Mouse (Mus musculus) yolk sac, embryonic 10.5 days (tissue): ENCODE results near the gene Cdiptos.

ENCODE experiments used
- DNase-seq: peaks from one replicate; pipeline ENCODE4 v3.0.0-alpha.2; 2017; ENCODE audit warnings: low spot score

The Cdiptos gene

DNA sequence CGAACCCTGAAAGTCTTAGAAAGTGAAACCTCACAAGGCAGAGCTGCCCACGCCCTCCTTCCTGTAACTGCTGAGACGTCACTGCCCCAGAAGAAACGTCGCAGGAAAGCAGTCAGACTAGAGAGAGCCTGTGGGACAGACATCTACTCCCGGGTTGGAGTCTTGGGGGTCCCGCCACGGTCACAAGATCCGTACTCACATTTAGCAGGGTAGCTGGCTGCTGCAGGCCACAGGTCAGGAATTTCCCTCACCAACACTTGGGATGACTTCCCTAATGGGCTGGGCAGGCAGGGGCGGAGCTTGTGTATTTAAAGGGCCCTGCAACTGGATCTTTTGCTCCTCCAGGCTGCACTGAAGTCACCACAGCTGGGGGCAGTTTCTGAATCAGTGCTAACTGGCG lies 38.4 kb upstream of the Cdiptos start, which contains the start of gene Mvp:
Gene Mvp, minus strand, starts transcription at position 302 of the 400 bp plus-strand sequence.
- peak; percentile 80 for DNase-seq

DNA sequence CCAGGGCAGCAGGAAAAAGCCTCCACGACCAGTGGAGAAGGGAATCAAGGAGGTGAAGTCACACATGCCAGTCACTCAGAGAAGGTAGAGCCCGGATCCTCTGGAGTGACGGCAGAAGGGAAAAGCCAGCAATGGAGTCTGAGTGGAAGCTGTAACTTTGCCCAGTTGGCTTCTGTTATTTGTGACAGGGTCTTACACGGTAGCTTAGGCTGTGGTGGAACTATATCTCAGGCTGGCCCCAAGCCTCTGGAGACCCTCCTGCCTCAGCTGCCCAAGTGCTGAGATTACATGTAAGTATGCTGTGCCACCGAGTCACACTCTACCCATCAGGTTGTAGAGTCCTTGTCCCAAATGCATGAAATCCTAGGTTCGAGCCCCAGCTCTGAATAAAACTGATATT lies 37.5 kb upstream of the Cdiptos start:
- DNase-seq = no peak

DNA sequence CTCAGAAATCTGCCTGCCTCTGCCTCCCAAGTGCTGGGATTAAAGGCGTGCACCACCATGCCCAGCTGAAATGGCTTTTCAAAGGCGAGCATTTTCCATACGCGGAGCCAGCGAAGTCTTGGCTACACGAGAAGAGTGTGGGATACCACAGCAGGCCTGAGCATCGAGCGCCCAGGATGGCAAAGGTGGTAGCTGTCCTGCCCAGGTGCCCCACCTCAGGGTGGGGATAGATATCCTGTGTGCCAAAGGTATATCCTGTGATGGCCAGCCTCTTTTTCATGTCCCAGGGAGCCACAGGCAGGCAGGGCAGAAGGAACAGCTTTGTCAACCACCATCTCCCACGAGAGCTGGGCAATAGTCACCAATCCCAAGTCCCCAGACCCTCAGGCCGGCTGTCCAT lies 36.9 kb upstream of the Cdiptos start:
- DNase-seq = no peak

DNA sequence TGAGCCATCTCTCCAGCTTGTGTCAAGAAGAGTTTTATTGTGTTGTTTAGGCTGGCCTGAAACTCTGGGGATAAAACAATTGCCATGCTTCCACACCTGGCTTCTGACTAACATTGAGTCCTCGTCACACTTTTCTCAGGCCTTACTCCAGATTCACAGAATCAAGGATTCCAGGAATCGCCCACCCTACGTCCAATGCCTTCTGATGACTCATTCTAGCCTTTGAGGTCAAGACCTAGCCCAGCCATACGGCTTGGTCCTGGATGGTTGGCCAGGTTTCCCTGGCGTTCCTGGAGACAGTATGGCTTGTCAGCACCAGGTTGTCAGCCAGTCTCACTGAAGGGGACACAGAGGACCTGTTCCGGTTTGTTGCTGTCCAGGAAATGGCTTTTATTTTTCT lies 36.5 kb upstream of the Cdiptos start:
- peak; percentile 61 for DNase-seq

DNA sequence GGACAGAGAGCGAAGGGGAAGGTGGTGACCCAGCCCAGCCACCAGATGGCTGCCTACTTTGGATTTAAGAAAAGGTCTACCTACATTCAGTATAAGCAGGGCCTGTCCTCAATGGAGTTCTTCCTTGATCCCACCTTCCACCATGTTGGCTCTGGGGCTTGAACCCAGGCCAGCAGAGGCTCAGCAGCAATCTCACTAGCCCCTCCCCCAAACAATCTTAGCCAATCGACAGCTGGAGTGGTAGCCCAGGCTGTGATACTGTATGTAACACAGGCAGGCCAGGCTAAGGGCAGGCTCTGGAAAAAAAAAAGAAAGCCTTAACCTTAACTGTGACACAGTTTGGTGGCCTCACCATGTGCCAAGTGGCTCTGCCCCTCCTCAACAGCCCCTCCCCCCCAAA lies 35.8 kb upstream of the Cdiptos start:
- DNase-seq = no peak

DNA sequence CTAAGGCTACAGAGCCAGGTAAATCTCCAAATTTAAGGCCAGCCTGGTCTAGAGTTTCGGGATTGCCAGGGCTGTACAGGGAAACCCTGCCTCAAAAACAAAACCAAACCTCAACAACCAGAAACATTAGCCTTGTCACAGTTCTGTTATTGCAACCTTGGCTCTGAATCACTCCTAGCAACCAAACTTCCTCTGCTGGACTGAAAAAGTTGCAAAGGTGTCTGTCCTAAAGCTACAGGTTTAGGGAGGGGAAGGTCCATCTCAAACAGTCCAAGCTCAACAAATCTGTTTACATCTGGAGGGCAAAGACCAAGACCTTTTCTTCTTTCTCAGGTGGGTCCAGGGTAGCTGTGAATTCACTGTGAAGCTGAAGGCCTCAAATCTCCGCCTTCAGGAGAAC lies 35.2 kb upstream of the Cdiptos start:
- peak; percentile 62 for DNase-seq

DNA sequence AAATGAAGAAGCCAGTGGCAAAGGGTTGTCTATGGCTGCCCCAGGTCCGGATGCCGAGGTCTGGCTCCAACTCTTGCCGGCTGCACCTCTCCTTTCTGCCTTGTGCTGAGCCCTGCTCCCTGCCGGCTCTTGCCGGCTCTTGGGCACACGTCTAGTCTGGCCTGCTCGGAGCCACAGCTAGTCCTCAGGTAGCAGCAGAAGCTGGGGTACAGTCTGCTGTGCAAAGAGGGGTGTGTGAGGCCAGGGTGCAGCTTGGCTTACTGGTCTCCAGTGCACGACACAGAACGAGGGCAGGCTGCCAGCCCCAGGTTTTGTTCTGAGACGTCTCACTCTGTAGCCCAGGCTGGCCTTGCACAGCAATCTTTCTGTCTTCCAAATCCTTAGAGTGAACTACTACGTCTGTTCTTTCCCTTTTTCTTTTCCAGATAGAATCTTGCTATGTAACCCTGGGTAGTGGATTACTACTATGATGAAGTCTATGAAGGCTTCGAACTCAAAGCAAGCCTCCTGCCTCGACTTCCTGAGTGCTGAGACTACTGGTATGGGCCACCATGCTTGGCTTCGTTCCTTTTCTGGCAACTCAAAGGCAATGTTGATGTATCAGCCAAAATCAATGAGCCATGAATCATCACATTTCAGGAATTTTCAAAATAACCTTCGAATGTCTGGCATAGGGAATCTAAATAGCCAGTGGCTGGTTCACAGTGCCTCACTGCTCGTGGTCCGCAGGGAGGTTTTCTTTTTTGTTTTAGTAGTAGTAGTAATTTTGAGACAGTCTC lies 33.6 kb upstream of the Cdiptos start:
- DNase-seq = no peak

DNA sequence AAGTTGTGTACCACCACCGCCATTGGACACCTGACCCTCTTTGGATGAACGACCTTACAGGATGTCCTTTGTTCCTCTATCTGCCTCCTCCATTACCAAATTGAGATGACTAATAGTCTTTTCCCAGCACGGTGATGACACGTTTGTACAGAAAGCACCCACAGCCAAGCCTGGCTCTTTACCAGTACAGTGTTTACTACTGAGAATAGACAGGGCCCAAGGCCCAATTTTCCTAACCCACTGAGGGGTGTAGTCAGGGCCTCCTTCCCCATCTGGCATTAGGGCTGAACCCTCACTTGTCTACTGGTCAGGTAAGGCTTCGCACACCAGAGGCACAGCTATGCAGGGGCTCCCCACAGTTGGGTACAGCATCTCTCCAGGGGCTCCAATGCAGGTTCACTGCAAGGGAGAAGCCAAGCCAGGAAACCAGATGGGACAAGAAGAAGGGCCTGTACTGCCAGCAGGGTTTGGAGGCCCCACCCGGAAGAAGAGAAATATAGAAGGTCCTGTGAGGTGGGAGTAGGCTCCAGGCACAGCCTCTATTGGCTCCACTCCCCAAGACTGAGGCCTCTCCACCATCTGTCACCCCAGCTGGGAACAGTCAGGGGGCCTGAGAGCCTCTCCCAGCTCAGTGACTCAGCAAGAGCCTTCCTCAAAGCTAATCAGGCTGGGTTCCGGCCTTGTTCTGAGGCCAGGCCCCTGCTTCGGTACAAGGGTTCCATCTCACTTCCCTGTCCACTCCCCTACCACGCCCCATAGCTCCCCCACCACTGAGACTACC lies 32.5 kb upstream of the Cdiptos start:
- DNase-seq = peak; percentile 51

DNA sequence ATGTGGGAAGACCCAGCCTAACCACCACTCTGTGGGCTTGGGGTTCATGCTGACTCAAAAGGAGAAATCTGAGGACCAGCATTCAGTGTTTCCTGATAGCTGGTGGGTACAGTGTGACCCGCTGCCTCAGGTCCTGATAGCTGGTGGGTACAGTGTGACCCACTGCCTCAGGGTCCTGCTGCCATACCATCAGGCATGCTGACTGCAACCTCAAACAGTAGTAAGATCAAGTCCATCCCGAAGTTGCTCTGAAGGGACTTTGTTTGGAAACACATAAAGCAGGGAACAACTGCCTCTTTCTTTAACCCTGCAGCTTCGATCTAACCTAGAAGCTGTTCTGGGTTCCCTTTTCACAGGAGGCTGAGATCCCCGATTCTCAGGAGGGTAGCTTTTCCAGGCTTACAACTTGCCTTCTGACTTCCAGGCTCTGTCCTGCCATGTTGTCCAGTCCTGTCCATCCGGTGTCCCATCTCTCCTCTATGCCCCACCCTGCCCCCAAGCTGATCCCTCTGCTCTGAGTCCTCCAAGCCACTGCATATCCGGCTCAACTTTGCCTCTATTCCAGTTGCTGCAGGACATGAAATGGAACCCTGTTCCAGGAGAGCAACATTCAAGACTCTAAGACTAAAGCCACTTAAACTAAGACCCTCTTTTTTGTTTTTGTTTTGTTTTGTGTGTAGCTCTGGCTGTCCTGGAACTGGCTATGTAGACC lies 31.6 kb upstream of the Cdiptos start:
- DNase-seq = no peak

DNA sequence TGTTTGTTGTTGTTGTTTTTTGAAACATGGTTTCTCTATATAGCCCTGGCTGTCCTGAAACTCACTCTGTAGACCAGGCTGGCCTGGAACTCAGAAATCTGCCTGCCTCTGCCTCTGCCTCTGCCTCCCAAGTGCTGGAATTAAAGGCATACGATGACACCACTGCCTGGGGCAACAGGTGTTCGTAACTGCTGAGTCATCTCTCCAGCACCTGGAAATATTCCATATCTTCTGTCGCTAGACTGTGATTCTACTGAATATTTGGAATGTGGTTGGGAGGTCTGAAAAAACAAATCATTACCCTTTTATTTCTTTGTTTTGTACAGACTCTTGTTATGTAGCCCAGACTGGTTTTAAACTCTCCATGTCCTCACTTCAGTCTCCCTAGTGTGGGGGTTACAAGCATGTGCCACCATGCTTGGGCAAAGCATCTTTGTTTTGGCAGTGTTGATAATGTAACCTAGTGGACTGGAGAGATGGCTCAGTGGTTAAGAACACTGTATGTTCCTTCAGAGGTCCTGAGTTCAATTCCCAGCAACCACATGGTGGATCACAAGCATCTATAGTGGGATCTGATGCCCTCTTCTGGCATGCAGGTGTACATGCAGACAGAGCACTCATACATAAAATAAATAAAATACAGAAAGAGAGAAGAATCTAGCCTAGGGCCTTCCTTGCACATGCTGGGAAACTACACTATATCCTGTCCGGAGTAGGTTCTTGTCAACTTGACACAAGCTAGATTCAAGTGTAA lies 28.4 kb upstream of the Cdiptos start:
- no peak for DNase-seq

DNA sequence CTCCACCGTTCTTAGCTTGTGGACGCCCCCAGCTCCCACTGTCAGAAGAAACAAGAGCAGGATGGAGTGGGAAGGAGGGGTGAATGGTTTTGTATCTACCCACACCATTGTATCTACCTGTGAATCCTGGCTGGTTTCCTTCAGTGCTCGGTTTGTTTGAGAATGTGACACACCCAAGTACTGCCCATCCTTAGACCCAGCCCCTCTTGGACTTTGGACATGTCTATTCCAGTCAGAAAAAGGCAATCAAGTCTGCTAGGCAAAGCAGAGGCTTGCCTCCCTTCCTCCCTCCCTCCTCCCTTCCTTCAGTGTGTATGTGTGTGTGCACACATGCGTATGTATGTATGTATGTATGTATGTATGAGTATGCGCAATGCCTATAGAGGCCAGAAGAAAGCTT lies 27.7 kb upstream of the Cdiptos start:
- DNase-seq = peak; percentile 75

DNA sequence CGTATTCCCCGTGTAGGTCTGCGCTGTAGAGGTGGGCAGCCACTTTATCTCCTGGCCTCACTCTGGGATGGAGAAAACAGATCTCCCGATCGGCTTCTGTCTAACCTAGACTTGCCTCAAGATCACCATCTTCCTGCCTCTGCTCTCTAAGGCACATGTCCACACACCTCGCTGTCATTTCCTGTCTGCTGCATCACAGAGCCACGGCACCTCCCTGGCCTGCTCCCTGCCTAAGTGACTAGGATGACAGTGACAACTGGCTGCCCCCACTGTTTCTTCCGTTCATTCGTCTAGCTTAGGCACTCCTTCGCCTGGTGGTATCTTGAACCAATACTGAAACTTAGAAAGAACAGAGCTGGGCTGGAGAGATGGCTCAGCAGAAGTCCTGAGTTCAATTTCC lies 23.7 kb upstream of the Cdiptos start:
- no peak for DNase-seq

DNA sequence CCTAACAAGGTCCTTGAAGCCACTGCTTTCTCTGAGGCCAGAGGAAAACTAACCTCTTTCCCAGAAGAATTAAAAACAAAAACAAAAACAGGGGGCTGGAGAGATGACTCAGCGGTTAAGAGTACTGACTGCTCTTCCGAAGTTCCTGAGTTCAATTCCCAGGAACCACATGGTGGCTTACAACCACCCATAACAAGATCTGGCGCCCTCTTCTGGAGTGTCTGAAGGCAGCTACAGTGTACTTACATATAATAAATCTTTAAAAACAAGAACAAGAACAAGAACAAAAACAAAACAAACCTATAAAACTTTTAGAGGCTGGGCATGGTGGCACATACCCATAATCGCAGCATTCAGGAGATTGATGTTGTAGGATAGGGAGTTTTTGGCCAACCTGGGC lies 20.6 kb upstream of the Cdiptos start:
- no peak for DNase-seq

DNA sequence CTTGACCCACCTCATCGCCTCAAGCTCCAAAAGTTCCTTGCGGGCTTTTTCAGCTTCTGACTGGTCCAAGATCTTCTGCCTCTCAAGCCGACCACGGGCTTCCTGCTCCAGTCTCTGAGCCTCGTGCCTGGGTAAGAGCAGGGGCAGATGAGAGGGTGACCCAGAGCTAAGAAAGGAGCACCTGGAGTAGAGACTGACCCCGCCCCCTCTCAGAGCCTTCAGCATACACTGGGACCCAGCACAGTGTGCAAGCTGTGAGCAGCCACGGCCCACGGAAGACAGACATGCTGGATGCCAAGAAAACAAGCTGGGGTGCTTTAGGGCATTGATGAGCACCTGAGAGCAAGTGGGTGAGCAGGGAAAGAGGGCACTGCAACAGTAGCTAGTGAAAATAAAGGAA lies 12.9 kb upstream of the Cdiptos start:
- no peak for DNase-seq

DNA sequence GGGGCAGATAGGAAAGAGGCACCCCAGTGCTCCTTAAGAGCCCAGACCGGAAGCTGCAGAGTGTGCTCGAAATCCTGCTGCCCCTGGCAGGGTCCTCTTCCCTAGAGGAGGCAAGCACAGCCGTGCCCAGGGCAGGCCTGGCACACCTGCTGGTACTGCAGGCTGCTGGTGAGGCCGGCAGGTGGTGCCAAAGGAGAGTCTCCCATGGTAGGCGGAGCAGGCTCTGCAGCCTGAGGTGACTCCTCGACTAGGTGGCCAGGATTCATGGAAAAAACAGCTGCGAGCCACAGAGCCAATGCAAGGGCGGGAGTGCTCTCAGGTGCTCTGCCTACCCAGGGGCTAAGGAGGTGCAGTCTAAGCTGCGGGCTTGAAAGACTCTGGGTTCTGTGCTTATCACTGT lies 10.4 kb upstream of the Cdiptos start:
- DNase-seq = no peak

DNA sequence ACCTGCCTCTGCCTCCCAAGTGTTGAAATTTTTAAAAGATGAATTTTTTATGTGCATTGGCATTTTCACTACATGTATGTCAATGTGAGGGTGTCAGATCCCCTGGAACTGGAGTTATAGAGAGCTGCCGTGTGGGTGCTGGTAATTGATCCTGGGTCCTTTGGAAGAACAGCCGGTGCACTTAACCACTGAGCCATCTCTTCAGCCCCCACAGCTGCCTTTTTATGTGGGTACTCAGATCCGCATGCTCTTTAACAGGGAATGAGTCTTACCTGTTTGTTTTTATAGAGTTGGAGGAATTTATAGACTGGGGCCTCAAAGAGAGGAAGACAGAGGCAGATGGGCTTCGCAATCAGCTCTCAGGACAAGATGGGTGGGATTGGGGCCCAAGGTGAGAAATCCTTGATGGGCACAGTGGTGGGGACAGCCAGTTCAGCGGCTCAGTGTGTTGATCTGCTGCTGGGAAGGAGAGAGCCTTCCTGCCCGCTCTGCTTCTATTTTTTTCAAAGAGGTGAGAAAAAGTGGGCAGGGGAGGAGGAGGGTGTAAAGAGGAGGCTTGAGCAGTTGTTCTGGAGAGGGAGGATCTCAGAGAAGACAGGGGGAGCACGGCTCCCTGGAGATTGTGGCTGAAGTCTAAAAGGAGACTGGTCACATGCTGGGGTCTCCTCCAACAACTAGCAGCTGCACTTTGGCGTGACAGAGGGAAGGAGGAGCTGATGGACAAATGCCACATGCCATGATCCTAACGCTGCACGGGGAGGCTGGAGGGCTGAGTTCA lies 9.0 kb upstream of the Cdiptos start:
- no peak for DNase-seq

DNA sequence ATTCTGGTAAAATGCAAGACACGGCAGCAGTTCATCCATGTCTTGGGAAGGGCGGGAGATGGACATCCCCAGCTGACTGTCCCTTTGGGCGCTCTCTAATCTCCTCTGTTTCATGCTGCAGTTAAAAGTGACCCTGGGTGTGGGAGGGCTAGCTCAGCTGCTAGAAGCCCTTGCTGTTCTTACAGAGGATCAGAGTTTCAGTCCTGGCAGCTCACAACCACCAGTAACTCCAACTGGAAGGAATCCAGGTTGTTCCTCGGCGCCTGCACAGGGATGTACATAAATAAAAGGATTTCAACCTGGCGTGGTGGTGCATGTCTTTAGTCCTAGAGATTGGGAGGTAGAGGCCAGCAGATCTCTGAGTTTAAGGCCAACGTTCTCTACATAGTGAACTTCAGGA lies 7.2 kb upstream of the Cdiptos start:
- DNase-seq = no peak

DNA sequence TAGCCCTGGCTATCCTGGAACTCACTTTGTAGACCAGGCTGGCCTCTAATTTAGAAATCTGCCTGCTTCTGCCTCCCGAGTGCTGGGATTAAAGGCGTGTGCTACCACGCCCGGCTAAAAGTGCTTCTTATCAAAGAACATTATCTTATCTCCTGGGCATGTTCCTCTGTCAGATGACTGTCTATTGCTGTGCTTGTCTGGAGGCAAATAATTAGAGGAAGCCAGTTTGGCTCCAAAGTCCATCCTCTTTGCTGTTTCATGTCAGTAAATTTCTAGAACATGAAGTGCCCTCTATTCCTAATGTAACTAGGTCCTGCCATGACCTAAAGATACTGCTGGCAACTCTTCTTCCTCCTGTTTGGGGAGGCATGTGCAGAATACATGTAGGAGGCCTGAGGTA lies 6.2 kb upstream of the Cdiptos start:
- peak; percentile 42 for DNase-seq

DNA sequence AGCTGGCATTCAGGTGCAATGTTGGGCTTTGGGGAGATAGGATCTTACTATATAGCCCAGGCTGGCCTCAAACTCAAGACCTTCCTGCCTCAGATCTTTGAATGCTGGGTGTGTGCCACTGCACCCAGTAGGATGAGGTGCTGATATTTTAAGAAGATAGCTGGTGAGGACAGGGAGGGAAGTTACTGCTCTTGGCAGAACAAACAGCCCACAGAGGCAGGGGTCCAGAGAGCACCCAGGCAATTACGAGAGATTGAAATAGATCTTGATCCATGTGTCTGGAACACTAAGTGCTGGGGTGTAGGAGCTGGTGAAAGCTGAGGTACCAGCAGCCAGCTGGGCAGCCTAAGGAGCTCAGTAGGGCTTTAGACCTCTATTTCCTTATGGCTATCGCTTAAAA lies 5.7 kb upstream of the Cdiptos start:
- DNase-seq = no peak

DNA sequence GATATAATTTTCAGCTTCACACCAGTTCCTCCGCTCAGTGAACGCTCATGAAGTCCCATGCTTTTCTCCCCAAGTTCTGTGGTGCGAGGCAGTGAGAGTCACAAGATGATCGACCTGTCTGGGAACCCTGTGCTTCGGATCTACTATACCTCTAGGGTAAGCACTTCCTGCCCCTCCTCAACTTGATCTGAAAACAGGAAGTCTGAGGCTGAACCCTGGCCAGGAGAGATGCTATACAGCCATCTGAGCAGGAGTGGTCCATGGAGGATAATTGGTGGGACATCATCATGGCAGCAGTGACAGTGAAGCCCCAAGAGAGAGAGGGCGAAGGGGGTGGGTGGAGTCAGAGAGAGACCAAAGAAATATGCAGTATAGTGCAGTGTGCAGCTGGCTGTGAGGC lies 2.9 kb upstream of the Cdiptos start:
- DNase-seq = no peak

DNA sequence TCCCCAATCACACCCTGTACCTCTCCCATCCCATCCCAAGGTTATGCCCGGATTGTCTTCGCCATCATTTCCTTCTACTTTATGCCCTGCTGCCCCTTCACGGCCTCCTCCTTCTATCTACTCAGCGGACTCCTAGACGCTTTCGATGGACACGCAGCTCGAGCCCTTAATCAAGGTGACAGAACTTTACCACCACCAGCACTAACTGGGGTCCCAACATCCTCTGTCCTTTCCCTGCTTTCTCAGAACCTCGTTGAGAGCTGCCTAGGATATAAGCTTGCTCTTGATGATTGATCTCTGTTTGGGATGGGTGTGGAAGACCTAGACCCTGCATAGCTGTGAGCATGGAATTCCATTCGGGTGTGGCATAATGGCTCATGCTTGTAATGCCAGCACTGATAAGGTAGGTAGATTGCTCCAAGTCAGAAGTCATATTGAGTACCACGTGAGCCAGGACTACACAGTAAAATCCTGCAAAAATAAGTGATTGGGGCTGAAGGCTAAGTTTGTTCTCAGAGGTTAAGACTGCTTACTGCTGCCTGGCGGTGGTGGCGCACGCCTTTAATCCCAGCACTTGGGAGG lies 1.1 kb upstream of the Cdiptos start:
- DNase-seq = no peak

DNA sequence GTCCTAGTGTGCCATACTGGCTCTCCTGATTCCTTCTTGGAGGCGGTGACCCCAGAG lies 177 bp downstream of the Cdiptos start, which contains the start of gene Cdipt:
Gene Cdipt, plus strand, starts transcription at position 22 of the 57 bp plus-strand sequence.
- DNase-seq = no peak
